Mouse (Mus musculus): ENCODE data around the gene Cep128.
"Not testable (repeated sequence)": the region's sequence is repeated elsewhere in the genome, so short reads cannot be mapped to it uniquely, and the experiment has no call there.

DNA sequence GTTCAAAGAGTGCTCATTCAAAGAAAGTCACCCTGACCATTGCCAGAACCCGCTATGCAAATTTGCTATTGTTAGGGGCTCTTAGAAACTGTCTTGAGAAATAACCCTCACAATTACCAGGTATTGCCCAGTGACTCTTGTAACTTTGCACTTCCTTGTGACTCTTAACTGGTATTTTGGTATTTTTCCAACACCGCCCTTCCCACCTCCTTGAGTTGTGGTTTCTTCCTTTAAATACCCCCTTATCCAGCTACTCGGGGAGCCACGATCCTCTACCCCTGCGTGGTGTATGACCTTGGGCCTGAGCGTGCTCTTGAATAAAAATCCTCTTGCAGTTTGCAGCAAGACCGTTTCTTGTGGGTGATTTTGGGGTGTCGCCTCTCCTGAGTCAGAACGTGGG is 407.8 kb downstream of the Cep128 start:
- TF ChIP-seq CTCF (conservative IDR thresholded peaks at IDR 0.05; ENCODE audit: low read length); NANOG (IDR thresholded peaks at IDR 0.05; ENCODE audit: borderline replicate concordance, low read length): not testable (repeated sequence)

Data from E14TG2a.4 (cell line).